Mouse (Mus musculus) left cerebral cortex, adult 11 months (tissue): ENCODE results near the gene Sp140.
"Not testable (repeated sequence)": the region's sequence is repeated elsewhere in the genome, so short reads cannot be mapped to it uniquely, and the experiment has no call there.

ENCODE experiments used
- DNase-seq: peaks from one replicate; pipeline ENCODE4 v3.0.0; 2022; ENCODE audit warnings: low spot score

Sp140 gene

DNA sequence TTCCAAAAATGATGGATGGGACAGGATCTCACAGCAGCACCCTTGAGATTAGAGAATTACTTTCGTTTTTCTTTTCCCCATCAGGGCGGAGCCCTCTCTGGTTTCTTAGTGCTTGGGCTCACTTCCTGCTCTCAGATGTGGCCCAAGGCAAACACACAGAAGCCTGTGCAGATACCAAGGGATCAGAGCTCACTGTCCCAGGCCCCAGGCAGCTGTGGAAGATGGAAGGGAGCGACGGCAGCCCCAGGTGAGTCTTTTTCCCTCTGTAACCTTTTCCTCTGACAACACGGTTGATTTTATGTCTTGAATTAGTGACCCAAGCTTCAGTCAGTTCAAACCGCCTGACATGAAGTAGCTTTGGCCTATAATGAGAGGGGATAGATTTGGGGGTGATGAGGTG is 49.7 kb downstream of the Sp140 start, which contains the start of gene Sp100:
Gene Sp100, plus strand, starts transcription at position 108 of the 400 bp plus-strand sequence.
- not testable (repeated sequence) for DNase-seq

DNA sequence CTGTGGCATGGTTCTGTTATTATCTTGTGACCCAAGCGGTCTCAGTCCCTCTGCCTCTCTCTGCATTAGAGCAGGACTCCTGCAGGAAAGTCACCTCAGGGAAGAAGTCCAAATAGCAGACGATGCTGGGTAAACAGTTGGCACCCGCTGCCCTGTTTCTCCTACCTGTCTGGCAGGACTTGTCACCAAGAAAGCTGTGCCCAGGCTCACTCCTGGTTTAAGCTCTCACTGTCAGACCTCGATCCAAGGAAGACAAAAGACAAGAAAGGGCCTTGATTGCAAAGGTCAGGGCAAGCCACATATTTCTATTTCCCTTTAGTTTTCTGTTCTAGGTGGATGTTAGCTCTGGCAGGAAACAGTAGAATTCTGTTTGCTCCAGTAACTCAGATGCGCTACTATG is 50.3 kb downstream of the Sp140 start:
- not testable (repeated sequence) for DNase-seq

DNA sequence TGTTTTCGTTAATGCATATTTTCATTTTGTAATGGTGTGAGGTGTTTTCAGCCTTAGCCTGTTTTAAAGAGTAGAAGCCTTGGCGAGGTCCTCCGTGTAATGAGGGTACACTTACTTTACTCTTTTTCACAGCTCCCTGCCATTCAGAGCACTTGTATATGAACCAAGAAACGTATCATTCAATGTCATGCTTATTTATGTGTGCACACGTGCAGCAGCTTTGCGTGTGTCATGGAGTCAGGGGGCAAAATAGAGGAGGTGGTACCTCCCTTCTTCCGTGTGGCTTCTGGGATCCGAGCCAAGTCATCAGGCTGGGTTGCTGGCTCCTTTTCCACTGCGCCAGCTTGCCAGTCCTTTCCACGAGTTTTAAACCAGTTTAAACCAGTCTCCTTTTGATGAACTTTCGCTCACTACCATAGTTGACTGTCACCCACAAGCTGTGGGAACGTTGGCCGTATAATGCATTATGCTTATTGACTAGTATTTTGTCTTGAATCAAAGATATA is 51.6 kb downstream of the Sp140 start:
- DNase-seq, result not testable (repeated sequence)

GRCm38 (mm10) chr1:85657211-85657610 is 57.0 kb downstream of the Sp140 start:
- DNase-seq, result not testable (repeated sequence)

- DNase-seq, result no peak
Measured at GRCm38 (mm10) chr1:85664266-85664665, 64.1 kb downstream of the Sp140 start.

DNA sequence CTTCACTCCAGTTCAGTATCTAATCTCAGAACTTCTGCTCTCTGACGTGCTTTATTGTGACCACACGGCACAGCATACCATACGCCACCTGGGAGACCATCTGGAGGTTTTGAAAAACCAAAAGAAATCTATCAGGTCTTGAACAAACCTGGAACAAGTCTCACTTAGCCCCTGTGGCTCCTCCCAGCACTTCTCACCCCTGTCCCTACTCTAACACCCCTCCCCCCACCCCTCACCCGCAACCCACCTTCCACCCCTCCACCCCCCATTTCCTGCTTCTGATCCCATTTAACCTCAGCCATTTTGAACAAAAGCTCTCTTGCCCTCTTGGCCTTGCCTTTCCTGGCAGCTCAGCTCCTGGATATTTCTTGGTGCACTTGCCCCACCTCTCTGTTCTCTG is 80.0 kb downstream of the Sp140 start:
- no peak for DNase-seq

DNA sequence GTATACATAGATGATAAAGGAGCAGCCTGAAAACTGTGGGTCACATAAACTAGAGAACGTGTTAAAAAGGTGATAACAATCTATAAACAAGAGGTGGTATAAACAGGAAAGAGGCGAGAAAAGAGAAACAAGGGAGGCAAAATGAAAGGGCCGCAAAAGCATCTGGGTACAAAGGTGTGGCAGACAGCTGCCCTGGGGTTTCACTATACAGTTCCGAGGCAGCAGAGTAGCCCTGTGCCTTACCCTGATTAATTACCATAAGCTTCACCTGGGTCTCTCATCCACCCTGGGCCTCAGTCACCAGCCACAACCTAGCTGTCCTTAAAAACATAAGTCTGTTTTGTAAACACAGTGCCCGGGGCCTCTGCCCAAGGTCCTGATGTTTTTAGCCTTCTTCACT is 86.5 kb downstream of the Sp140 start:
- no peak for DNase-seq

DNA sequence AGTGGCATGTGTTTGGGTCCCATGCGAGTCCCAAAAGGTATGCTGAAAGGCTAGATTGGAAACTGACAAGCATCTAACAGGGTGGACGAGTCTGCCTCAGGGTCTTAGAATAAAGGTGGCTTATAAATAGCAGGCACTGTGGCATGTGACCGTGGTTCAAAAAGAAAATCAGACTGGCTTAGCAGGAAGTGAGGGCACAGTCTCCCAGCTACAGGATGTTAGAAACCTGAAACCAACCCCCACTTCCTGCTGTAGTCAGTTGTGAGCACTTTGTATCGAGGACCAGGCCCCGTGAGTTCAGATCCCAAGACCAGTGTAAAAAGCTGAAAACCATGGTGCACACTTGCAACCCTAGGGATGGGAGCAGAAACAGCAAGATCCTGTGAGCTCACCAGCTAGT is 87.2 kb downstream of the Sp140 start:
- no peak for DNase-seq

- no peak for DNase-seq
Measured at GRCm38 (mm10) chr1:85690544-85690943, 90.4 kb downstream of the Sp140 start.

GRCm38 (mm10) chr1:85692281-85692680 is 92.1 kb downstream of the Sp140 start:
- no peak for DNase-seq

DNA sequence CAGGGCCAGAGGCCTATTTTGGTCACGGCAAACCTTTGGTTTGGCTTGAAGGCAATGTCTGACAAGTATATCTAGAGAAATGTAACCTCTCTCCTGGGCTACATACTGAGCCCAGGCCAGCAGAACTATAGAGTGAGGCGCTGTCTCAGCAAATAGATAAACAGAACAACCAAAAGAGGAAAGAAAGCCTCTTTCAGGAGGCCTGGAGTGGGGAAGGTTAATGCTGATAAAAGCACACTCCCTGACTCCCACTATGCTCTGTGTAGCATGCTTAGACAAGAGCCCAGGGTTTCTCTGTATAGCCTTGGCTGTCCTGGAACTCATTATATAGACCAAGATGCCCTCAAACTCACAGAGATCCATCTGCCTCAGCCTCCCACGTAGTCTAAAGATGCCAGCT is 93.1 kb downstream of the Sp140 start:
- DNase-seq, result no peak
